Mouse (Mus musculus) hindlimb bud, embryonic 11.5 days (tissue): Measurements from ENCODE around the gene Atp5l.
"Not testable (repeated sequence)": the region's sequence is repeated elsewhere in the genome, so short reads cannot be mapped to it uniquely, and the experiment has no call there.

ENCODE experiments used
- DNase-seq: peaks from one replicate; pipeline ENCODE4 v3.0.0-alpha.2; 2012; ENCODE audit warnings: low read depth, low spot score; ENCODE audit errors: extremely low spot score

Gene Atp5l

GRCm38 (mm10) chr9:44920374-44921122, at the start of gene Atp5l:
Gene Atp5l (minus strand): TSS chr9:44920742.
- DNase-seq = peak; percentile 99

- no peak for DNase-seq
These were observed 48.9 kb upstream of the Atp5l start for GRCm38 (mm10) chr9:44969450-44969849.

- DNase-seq = not testable (repeated sequence)
These were observed 47.2 kb upstream of the Atp5l start for GRCm38 (mm10) chr9:44967763-44968162.

GRCm38 (mm10) chr9:44966815-44967242, 46.3 kb upstream of the Atp5l start:
- peak; percentile 50 for DNase-seq

- DNase-seq = no peak
These were observed 45.4 kb upstream of the Atp5l start for GRCm38 (mm10) chr9:44965833-44966466.

- peak; percentile 97 for DNase-seq
These were observed 44.7 kb upstream of the Atp5l start, which contains the start of gene Ube4a for GRCm38 (mm10) chr9:44965126-44965832. Gene Ube4a (minus strand): TSS chr9:44965600.

- DNase-seq = no peak
These were observed 33.9 kb upstream of the Atp5l start for GRCm38 (mm10) chr9:44954432-44954831.

- no peak for DNase-seq
These were observed 27.3 kb upstream of the Atp5l start for GRCm38 (mm10) chr9:44947836-44948235.

- DNase-seq = no peak
These were observed 25.7 kb upstream of the Atp5l start for GRCm38 (mm10) chr9:44946185-44946695.

GRCm38 (mm10) chr9:44942421-44942820, 21.9 kb upstream of the Atp5l start:
- DNase-seq = no peak

GRCm38 (mm10) chr9:44941756-44942155, 21.2 kb upstream of the Atp5l start:
- DNase-seq = no peak

- no peak for DNase-seq
These were observed 1.0 kb upstream of the Atp5l start for GRCm38 (mm10) chr9:44921543-44921942.

- no peak for DNase-seq
These were observed 554 bp upstream of the Atp5l start for GRCm38 (mm10) chr9:44921123-44921468.

- DNase-seq = no peak
These were observed 936 bp downstream of the Atp5l start for GRCm38 (mm10) chr9:44919606-44920005.

GRCm38 (mm10) chr9:44916196-44916595, 4.3 kb downstream of the Atp5l start:
- DNase-seq = no peak

GRCm38 (mm10) chr9:44914706-44915105, 5.8 kb downstream of the Atp5l start:
- DNase-seq = no peak

GRCm38 (mm10) chr9:44911365-44911764, 9.2 kb downstream of the Atp5l start:
- DNase-seq = no peak

- DNase-seq = no peak
These were observed 14.9 kb downstream of the Atp5l start for GRCm38 (mm10) chr9:44905620-44906019.

- no peak for DNase-seq
These were observed 15.6 kb downstream of the Atp5l start for GRCm38 (mm10) chr9:44904964-44905363.

GRCm38 (mm10) chr9:44903856-44904255, 16.7 kb downstream of the Atp5l start:
- no peak for DNase-seq

GRCm38 (mm10) chr9:44900402-44900801, 20.1 kb downstream of the Atp5l start:
- DNase-seq = no peak

GRCm38 (mm10) chr9:44899716-44900115, 20.8 kb downstream of the Atp5l start:
- no peak for DNase-seq
